Mouse (Mus musculus) kidney, adult 8-10 months (tissue): Measurements from ENCODE around the gene Olfr1255.

Experiments used
- DNase-seq, 2 experiments: peaks; one replicate each; pipeline ENCODE4 v3.0.0; 2022

The Olfr1255 gene

GRCm38 (mm10) chr2:89811751-89812150 lies at the start of gene Olfr1255:
Gene Olfr1255 (plus strand): TSS chr2:89812051.
- no peak for DNase-seq

GRCm38 (mm10) chr2:89793519-89793918 lies 18.3 kb upstream of the Olfr1255 start, which contains the start of gene Olfr1254:
Gene Olfr1254 (minus strand): TSS chr2:89793619.
- DNase-seq = no peak

- DNase-seq = no peak
Measured at GRCm38 (mm10) chr2:89799583-89799982, 12.3 kb upstream of the Olfr1255 start.

GRCm38 (mm10) chr2:89810751-89811150 lies 1.1 kb upstream of the Olfr1255 start:
- no peak for DNase-seq

GRCm38 (mm10) chr2:89820216-89820615 lies 8.4 kb downstream of the Olfr1255 start:
- no peak for DNase-seq

GRCm38 (mm10) chr2:89841455-89841854 lies 29.6 kb downstream of the Olfr1255 start, which contains the start of gene Olfr1256:
Gene Olfr1256 (minus strand): TSS chr2:89841555.
- DNase-seq = no peak

- DNase-seq = no peak
Measured at GRCm38 (mm10) chr2:89848105-89848504, 36.3 kb downstream of the Olfr1255 start, which contains the start of gene Olfr48. Gene Olfr48 (minus strand): TSS chr2:89848205.

- DNase-seq = no peak
Measured at GRCm38 (mm10) chr2:89849230-89849629, 37.4 kb downstream of the Olfr1255 start.
